Mouse (Mus musculus) retina, adult 2 months (tissue): ENCODE results near the gene Slc38a4.

ENCODE experiments used
- DNase-seq: peaks from one replicate; pipeline ENCODE4 v3.0.0-alpha.2; 2012; ENCODE audit warnings: low read depth, low spot score

Slc38a4 gene

DNA sequence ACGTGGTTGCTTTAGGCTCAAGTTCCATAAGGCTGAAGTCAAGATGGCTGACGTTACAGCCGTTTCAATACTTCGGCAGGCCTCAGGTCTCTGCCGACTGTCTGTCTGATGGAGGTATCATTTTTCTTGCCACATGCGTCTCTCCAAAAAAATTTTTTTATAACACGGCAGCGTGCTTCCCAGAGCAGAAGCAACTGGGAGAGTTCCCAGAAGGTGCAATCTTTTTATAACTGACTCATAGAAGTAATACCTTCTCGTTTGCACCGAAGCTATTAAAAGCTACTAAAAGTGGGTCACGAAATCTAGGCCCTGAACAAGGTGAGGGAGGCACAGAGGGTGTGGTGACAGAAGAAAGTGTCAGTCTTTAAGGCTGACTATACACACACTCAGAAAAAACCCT is 87.0 kb downstream of the Slc38a4 start:
- no peak for DNase-seq

- no peak for DNase-seq
Measured at GRCm38 (mm10) chr15:96966326-96966725, 89.4 kb downstream of the Slc38a4 start.

- no peak for DNase-seq
Measured at GRCm38 (mm10) chr15:96963735-96964134, 92.0 kb downstream of the Slc38a4 start.

DNA sequence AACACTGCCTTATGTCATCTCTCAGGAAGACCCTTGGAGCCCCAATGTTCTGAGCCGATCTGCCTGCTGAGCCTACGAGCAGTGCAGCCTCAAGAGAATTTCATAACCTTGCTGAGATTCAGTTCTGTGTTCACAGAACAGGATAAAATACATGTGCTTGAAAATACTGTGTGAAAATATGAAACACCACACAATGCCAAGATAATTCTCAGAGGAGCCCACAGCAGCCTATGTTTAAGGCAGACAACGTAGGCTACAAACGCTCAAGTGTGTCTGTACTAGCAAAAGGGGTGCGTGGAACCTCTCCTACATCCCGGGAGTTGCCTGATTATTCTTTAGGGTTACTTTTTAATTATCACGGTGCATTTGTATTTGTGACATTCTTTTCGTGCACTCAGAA is 92.4 kb downstream of the Slc38a4 start:
- DNase-seq, result no peak

- DNase-seq, result no peak
Measured at GRCm38 (mm10) chr15:96960343-96960742, 95.4 kb downstream of the Slc38a4 start.

DNA sequence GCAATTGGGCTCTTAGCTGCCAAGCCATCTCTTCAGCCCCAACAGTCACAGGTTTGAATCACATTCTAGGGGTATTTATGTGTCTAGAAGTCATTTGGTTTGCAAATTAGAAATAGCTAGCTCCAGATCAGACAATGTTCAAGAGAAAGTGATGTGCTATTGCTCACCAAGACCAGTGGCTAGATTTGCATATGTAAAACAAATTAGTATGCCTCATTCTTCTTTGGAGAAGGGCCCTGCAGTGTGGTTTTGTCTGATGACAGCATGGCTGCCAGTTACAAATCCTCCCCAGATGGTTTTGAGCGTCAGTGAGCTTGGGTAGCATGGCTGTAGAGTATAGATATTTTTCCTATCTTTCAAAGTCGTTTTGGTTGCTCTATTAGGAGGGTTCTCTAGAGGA is 96.5 kb downstream of the Slc38a4 start:
- DNase-seq, result no peak

DNA sequence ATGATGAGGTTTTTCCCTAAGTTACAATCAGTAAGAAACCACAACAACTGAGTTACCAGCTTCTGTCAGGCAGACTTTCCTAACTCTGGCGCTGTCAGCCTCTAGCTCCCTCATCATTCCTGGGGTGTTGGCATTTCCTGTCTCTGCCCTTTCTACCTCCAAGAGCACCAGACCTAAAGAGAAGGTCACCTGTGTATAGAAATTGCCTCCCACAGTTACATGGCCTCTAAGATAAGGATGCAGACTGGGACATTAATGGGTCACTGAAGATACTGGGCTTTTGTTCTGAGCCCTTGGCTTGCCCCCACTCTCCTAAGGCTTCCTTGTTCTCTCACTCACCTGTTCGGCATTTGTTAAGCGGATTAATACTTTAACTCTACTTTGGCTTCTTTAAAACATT is 99.1 kb downstream of the Slc38a4 start:
- no peak for DNase-seq

- no peak for DNase-seq
Measured at GRCm38 (mm10) chr15:96954389-96954788, 101.4 kb downstream of the Slc38a4 start.

GRCm38 (mm10) chr15:96953938-96954238 is 101.9 kb downstream of the Slc38a4 start:
- DNase-seq, result no peak

GRCm38 (mm10) chr15:96953112-96953937 is 102.4 kb downstream of the Slc38a4 start:
- no peak for DNase-seq

- no peak for DNase-seq
Measured at GRCm38 (mm10) chr15:96952488-96952887, 103.3 kb downstream of the Slc38a4 start.

DNA sequence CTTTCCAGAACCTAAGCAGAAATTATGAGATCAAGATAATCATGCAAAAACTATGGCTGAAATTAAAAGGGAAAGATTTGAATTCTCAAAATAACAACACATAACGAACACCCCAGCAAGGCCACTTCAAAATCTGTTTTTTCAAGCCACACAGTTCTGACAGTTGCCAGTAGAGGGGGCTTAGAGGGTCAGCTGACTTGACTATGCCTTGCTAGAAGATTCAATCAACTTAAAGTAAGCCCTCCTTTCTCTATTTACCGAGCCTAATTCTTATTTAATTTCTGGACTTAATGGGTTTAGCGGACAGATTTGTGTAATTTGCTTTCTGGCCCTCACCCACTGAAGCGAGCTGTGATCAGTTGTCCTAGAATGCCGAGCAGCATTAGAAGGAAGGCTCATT is 104.0 kb downstream of the Slc38a4 start:
- DNase-seq, result no peak

- no peak for DNase-seq
Measured at GRCm38 (mm10) chr15:96948471-96948870, 107.3 kb downstream of the Slc38a4 start.
